Mouse (Mus musculus) megakaryocyte, embryonic 14.5 days (primary cell): ENCODE measurements around the gene Pcdh19.

ENCODE experiments used
- FLI1 ChIP-seq: IDR thresholded peaks from 2 replicates; pipeline ENCODE4 v1.6.1; 2012; ENCODE audit warnings: low read length, inconsistent platforms, mixed read lengths
- GATA1 ChIP-seq: IDR thresholded peaks from 3 replicates; pipeline ENCODE4 v1.6.1; 2012; ENCODE audit warnings: mixed read lengths, low read length, inconsistent platforms, borderline replicate concordance

- TF ChIP-seq GATA1 (no peak), FLI1 (no peak)
Observed at GRCm38 (mm10) chrX:133601195-133601594, 87.6 kb downstream of the Pcdh19 start.
